Mouse (Mus musculus) R1 (cell line): ENCODE measurements around the gene Gabra2.

ENCODE experiments used
- DNase-seq: peaks from one replicate; pipeline ENCODE4 v3.0.0-alpha.2; 2018; ENCODE audit warnings: low read depth, low spot score

Gabra2 gene

GRCm38 (mm10) chr5:71095725-71096607 lies at the start of gene Gabra2:
Gene Gabra2, minus strand, starts transcription at chr5:71095849.
- peak; percentile 46 for DNase-seq

GRCm38 (mm10) chr5:71136691-71137090 lies 41.0 kb upstream of the Gabra2 start:
- DNase-seq, result no peak

GRCm38 (mm10) chr5:71135840-71136239 lies 40.2 kb upstream of the Gabra2 start:
- no peak for DNase-seq

GRCm38 (mm10) chr5:71127721-71128120 lies 32.1 kb upstream of the Gabra2 start:
- peak; percentile 9 for DNase-seq

GRCm38 (mm10) chr5:71115216-71115615 lies 19.6 kb upstream of the Gabra2 start:
- DNase-seq, result no peak

GRCm38 (mm10) chr5:71095180-71095579 lies 469 bp downstream of the Gabra2 start:
- DNase-seq, result peak; percentile 19

GRCm38 (mm10) chr5:71094776-71095175 lies 873 bp downstream of the Gabra2 start:
- no peak for DNase-seq

GRCm38 (mm10) chr5:71093807-71094206 lies 1.8 kb downstream of the Gabra2 start:
- DNase-seq, result no peak

- DNase-seq, result no peak
These were observed 3.2 kb downstream of the Gabra2 start for GRCm38 (mm10) chr5:71092475-71092874.

GRCm38 (mm10) chr5:71091926-71092325 lies 3.7 kb downstream of the Gabra2 start:
- no peak for DNase-seq

- DNase-seq, result no peak
These were observed 16.8 kb downstream of the Gabra2 start for GRCm38 (mm10) chr5:71078861-71079260.

- DNase-seq, result no peak
These were observed 34.0 kb downstream of the Gabra2 start for GRCm38 (mm10) chr5:71061696-71062095.

- DNase-seq, result no peak
These were observed 37.6 kb downstream of the Gabra2 start for GRCm38 (mm10) chr5:71058047-71058446.

GRCm38 (mm10) chr5:71037352-71037751 lies 58.3 kb downstream of the Gabra2 start:
- DNase-seq, result no peak

- no peak for DNase-seq
These were observed 69.7 kb downstream of the Gabra2 start for GRCm38 (mm10) chr5:71025956-71026355.

- DNase-seq, result no peak
These were observed 83.9 kb downstream of the Gabra2 start for GRCm38 (mm10) chr5:71011751-71012150.

- DNase-seq, result no peak
These were observed 84.4 kb downstream of the Gabra2 start for GRCm38 (mm10) chr5:71011271-71011670.

GRCm38 (mm10) chr5:71010797-71011196 lies 84.9 kb downstream of the Gabra2 start:
- no peak for DNase-seq

- no peak for DNase-seq
These were observed 99.9 kb downstream of the Gabra2 start for GRCm38 (mm10) chr5:70995617-70996325.

- DNase-seq, result no peak
These were observed 102.4 kb downstream of the Gabra2 start for GRCm38 (mm10) chr5:70993281-70993680.

- no peak for DNase-seq
These were observed 104.8 kb downstream of the Gabra2 start for GRCm38 (mm10) chr5:70990891-70991290.
